Mouse (Mus musculus): ENCODE measurements at regions not wholly inside any gene's neighbourhood (a gene's known extent, or its start where the extent isn't known, plus 50 kb on each side); places are given as distances from the start of the nearest gene placed in this dataset.

- no peak for DNase-seq (ENCODE audit: low spot score in 2 of 2)
Observed at GRCm38 (mm10) chr8:125327006-125327405, 242.6 kb downstream of the Sipa1l2 start.

GRCm38 (mm10) chr8:125325736-125326135 is 243.9 kb downstream of the Sipa1l2 start:
- DNase-seq (ENCODE audit: low spot score in 2 of 2), result no peak

GRCm38 (mm10) chr8:125322561-125322960 is 247.0 kb downstream of the Sipa1l2 start:
- DNase-seq (ENCODE audit: low spot score in 2 of 2), result no peak

- DNase-seq (ENCODE audit: low spot score in 2 of 2), result no peak
Observed at GRCm38 (mm10) chr8:125317584-125317991, 252.0 kb downstream of the Sipa1l2 start.

GRCm38 (mm10) chr8:125315736-125316135 is 253.9 kb downstream of the Sipa1l2 start:
- DNase-seq (ENCODE audit: low spot score in 2 of 2), result no peak

GRCm38 (mm10) chr8:125314996-125315395 is 254.6 kb downstream of the Sipa1l2 start:
- no peak for DNase-seq (ENCODE audit: low spot score in 2 of 2)

GRCm38 (mm10) chr8:125314221-125314984 is 255.2 kb downstream of the Sipa1l2 start:
- no peak for DNase-seq (ENCODE audit: low spot score in 2 of 2)

GRCm38 (mm10) chr8:125311228-125312053 is 257.4 kb downstream of the Disc1 start:
- no peak for DNase-seq (ENCODE audit: low spot score in 2 of 2)
